Mouse (Mus musculus) left cerebral cortex, adult 18-20 months (tissue): ENCODE measurements around the gene Pax5. TPM values are rescaled to one million over a fixed set of nuclear protein-coding genes. Genes with fewer than 3 reads are reported as not detected.

ENCODE experiments used
- DNase-seq, 2 experiments: peaks; one replicate each; pipeline ENCODE4 v3.0.0; 2021 to 2022; ENCODE audit warnings: low spot score in 2 of 2, mixed read lengths in 1 of 2
- microRNA-seq, 2 experiments: library from miRNA; unstranded; fragments of <30 nt; microRNA quantifications; one replicate each; pipeline ENCODE4 v1.2.0; 2021
- total RNA-seq, 2 experiments: library from RNA; stranded (reverse); gene quantifications; 2 replicates each; pipeline ENCODE4 v1.2.3; 2021

Gene Pax5
- total RNA-seq, 2 experiments from 2014 or later, result 0.84 TPM; not detected in 1

GRCm38 (mm10) chr4:44488702-44489101, 221.6 kb downstream of the Pax5 start:
- DNase-seq, result no peak

GRCm38 (mm10) chr4:44488219-44488618, 222.1 kb downstream of the Pax5 start:
- DNase-seq, result no peak

GRCm38 (mm10) chr4:44482851-44483250, 227.4 kb downstream of the Pax5 start:
- no peak for DNase-seq

- no peak for DNase-seq
Measured at GRCm38 (mm10) chr4:44479755-44480154, 230.5 kb downstream of the Pax5 start.

Small RNA genes lying within 50 kb of the gene (microRNA-seq; reads per million reads assigned to microRNA genes)
- gene Mir5120, result 0 reads per million in 2 experiments

Other genes starting within 250 kb of the Pax5 start
- gene Zcchc7, start 45.4 kb upstream of the Pax5 start, total RNA-seq, result 10 to 100 TPM; 48.6 to 54.1 TPM